Mouse (Mus musculus) kidney, postnatal 0 days (tissue): ENCODE measurements at regions not wholly inside any gene's neighbourhood (a gene's known extent, or its start where the extent isn't known, plus 50 kb on each side); places are given as distances from the start of the nearest gene placed in this dataset.
A peak's percentile ranks its signal among the peaks of the same experiment; 100 is the strongest.

Experiments used
- ATAC-seq: fragments of 200-750 bp; cut with Nextera tagmentation; replicated peaks from 2 replicates; pipeline ENCODE4 v1.8.0; 2017; ENCODE audit warnings: low read depth, moderate number of reproducible peaks, moderate TSS enrichment, moderate library complexity; ENCODE audit not compliant: low FRiP score
- DNase-seq: peaks from one replicate; pipeline ENCODE4 v3.0.0-alpha.2; 2016; ENCODE audit warnings: low spot score
- H3K27ac ChIP-seq: fragments of 300-500 bp; sonication (generic); 2 replicates; pipeline ENCODE4 v1.5.1; 2014; ENCODE audit warnings: mild to moderate bottlenecking
- H3K27me3 ChIP-seq: fragments of 300-500 bp; sonication (generic); 2 replicates; pipeline ENCODE4 v1.6.1; 2014; ENCODE audit warnings: low read length, mixed read lengths; ENCODE audit not compliant: insufficient read depth
- H3K36me3 ChIP-seq: fragments of 300-500 bp; sonication (generic); 2 replicates; pipeline ENCODE4 v1.6.1; 2014; ENCODE audit warnings: low read length, mixed read lengths; ENCODE audit not compliant: insufficient read depth
- H3K4me1 ChIP-seq: fragments of 300-500 bp; sonication (generic); replicated peaks from 2 replicates; pipeline ENCODE4 v1.6.1; 2014; ENCODE audit warnings: antibody characterized with exemption, low read length, mixed read lengths; ENCODE audit not compliant: insufficient read depth
- H3K4me2 ChIP-seq: fragments of 300-500 bp; sonication (generic); 2 replicates; pipeline ENCODE4 v1.6.1; 2014; ENCODE audit warnings: mild to moderate bottlenecking, low read length, moderate library complexity, mixed read lengths
- H3K4me3 ChIP-seq: fragments of 300-500 bp; sonication (generic); replicated peaks from 2 replicates; pipeline ENCODE4 v1.5.1; 2014; ENCODE audit warnings: low read depth, low read length
- H3K9ac ChIP-seq: fragments of 300-500 bp; sonication (generic); 2 replicates; pipeline ENCODE4 v1.6.1; 2014; ENCODE audit warnings: low read depth, low read length
- H3K9me3 ChIP-seq: fragments of 300-500 bp; sonication (generic); replicated peaks from 2 replicates; pipeline ENCODE4 v1.6.1; 2016; ENCODE audit warnings: low read length, inconsistent platforms, mixed read lengths
- CTCF ChIP-seq: IDR thresholded peaks from 2 replicates; pipeline ENCODE4 v1.5.1; 2016; ENCODE audit warnings: antibody characterized with exemption, low read depth, mild to moderate bottlenecking, moderate library complexity
- WGBS: fragments of 180-500 bp; shearing (Covaris S2); extraction: QIAGEN DNeasy Blood & Tissue Kit; methylation state at CpG from one replicate; pipeline ENCODE4 v1.1.7; 2014; 5-methylcytosine and 5-hydroxymethylcytosine counted together

DNA sequence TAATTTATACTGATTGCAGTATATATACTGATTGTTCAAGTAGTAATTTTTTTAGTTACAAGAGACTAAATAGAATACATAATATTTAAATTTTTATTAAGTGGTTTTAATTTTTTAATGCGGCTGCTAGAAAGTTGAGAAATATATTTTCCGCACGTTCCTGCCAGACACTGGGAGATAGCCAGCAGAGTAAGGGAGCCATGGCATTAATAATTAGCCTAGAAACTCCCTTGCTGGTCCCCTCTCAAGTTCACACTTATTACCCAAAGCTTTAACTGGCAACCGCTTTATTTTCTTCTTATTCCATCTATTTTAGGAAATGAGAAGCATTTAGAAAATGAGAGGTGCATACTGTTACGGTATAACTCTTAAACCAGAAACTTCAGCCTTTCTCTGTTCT, 78.0 kb upstream of the Oxgr1 start:
- Histone ChIP-seq H3K4me1 (no peaks in the 10 kb centered on the region), H3K9ac (no peak overlapping the region), H3K27ac (no peak overlapping the region), H3K9me3 (no peaks in the 10 kb centered on the region), H3K27me3 (no peaks in the 10 kb centered on the region), H3K4me2 (no peak overlapping the region), H3K36me3 (no peaks in the 10 kb centered on the region), H3K4me3 (no peak overlapping the region)
- DNase-seq (no peak), ATAC-seq (no peak)
- WGBS = 80% methylated on average over 5 of the region's 5 CpGs
- no peak for TF ChIP-seq CTCF

DNA sequence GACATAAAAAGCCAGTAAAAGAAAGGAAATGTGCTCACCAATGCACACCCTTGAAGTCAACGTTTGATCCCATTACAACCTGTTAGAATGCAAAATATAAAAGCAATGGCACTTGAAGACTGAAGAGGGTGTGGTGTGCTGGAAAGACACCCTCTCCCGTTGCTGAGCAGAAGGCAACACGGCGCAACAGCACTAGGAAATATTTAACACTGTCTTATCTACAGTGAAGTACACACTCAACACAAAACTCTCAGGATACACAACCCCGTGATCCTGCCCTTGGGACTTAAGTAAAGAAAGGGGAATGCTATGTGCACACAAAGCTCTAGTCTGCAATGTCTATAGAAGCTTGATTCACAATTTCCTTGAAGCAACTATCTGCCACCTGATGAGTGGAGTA, 83.1 kb upstream of the Oxgr1 start:
- no peaks in the 10 kb centered on the region for H3K4me1 ChIP-seq
- no peak overlapping the region for H3K4me2 ChIP-seq
- H3K27ac ChIP-seq = no peak overlapping the region
- no peak overlapping the region for H3K9ac ChIP-seq
- no peaks in the 10 kb centered on the region for H3K27me3 ChIP-seq
- 90% methylated on average over 5 of the region's 5 CpGs for WGBS
- TF ChIP-seq CTCF = no peak
- no peak overlapping the region for H3K4me3 ChIP-seq
- H3K36me3 ChIP-seq = no peaks in the 10 kb centered on the region
- DNase-seq (no peak), ATAC-seq (no peak)
- H3K9me3 ChIP-seq = no peaks in the 10 kb centered on the region

DNA sequence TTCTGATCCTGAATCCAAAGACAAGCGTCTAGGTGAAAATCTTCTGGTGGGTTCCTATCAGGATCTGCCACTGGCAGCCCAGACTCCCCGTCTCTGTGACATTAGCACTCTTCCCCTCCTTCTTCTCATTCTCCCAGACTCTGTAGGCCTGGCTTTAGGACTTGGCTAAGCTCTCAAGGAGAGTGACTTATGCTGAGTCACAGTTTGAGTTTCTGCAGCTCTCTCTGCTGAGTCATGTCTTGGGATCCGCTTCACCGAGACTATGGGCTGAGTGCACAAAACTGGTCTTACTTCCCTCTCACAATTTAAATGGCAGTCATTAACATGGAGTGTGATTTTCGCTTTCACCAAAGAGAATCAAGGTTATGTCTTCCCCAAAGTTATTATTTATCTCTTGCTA, 85.2 kb upstream of the Oxgr1 start:
- Histone ChIP-seq H3K9ac (no peak overlapping the region), H3K9me3 (no peaks in the 10 kb centered on the region), H3K27ac (no peak overlapping the region), H3K4me2 (no peak overlapping the region), H3K36me3 (no peaks in the 10 kb centered on the region), H3K4me3 (no peak overlapping the region), H3K27me3 (no peaks in the 10 kb centered on the region), H3K4me1 (no peaks in the 10 kb centered on the region)
- DNase-seq (no peak), ATAC-seq (no peak)
- TF ChIP-seq CTCF = no peak
- 73% methylated on average over 5 of the region's 5 CpGs for WGBS

DNA sequence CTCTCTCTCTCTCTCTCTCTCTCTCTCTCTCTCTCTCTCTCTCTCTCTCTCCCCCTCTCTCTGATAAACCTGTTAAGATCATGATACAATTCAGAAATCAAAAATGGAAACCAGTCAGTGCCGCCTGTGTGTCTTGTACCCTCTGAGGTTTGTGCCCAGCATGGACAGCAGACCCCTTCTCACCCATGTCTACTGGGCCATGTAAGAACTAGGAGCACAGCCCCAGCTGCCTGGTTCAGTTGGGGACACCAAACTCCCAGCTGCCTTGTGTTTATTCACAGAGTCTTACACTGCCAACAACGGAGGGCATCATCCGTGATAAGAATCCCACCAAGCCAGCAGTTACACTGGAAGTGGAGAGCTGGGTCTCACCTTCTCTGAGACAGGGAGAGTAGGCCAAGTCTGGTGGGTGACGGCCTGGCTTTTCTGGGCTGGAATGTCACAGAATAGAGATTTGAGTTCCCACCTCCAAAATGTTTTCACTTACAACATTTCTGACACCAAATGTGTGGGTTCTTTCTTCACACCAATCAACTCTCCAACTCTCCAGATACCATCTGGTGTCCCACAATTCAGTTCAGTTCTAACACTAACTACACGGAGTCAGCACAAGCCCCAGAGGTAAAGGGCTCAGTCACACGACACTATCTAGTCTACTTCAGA, 92.2 kb upstream of the Oxgr1 start:
- Histone ChIP-seq H3K9me3 (no peaks in the 10 kb centered on the region), H3K27me3 (no peaks in the 10 kb centered on the region), H3K4me2 (no peak overlapping the region), H3K9ac (no peak overlapping the region), H3K4me1 (no peaks in the 10 kb centered on the region), H3K27ac (no peak overlapping the region), H3K36me3 (no peaks in the 10 kb centered on the region), H3K4me3 (no peak overlapping the region)
- DNase-seq (no peak), ATAC-seq (no peak)
- 82% methylated on average over 6 of the region's 6 CpGs for WGBS
- TF ChIP-seq CTCF = no peak

DNA sequence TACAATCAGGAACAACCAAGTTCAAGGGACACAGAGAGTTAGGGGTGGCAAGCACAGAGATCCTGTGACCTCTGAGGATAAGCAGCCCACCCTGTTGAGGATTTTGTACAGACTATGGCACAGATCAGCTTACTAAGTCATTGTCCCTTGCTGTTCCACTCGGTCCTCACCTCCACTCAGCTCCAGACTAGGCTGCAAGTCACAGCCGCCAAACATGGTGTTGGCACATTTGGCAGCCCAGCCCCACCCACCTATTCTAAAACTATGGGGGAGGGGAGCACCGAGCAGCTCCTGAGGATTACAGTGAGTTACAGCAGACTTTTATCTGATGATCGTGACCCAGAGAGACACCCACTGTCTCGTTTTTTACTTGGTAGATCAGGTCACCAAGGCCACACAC, 93.0 kb upstream of the Oxgr1 start:
- DNase-seq = no peak
- WGBS = 41% methylated on average over 5 of the region's 5 CpGs
- ATAC-seq = no peak
- Histone ChIP-seq H3K4me3 (no peak overlapping the region), H3K9ac (no peak overlapping the region), H3K27ac (no peak overlapping the region), H3K9me3 (no peaks in the 10 kb centered on the region), H3K4me2 (no peak overlapping the region), H3K4me1 (no peaks in the 10 kb centered on the region), H3K27me3 (no peaks in the 10 kb centered on the region), H3K36me3 (no peaks in the 10 kb centered on the region)
- TF ChIP-seq CTCF = no peak

DNA sequence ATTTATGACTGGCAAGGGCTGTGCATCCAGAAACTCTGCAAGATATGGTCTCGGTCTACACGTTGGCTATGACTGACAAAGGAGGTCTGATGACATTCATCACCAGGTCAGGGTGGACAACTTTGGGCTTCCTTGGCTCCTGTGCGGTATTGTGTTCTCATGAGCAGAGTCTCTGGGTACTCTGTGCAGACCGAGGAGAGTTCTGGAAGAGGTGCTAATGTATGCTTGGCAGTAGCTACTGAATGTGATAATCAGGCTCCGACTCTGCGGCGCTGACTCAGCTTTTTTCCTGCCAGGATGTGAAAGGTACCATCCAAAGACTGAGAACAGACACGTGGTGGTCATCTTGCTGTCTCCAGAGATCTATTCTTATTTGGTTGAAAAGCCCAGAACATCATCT, 94.5 kb upstream of the Oxgr1 start:
- Histone ChIP-seq H3K27ac (no peak overlapping the region), H3K4me1 (no peaks in the 10 kb centered on the region), H3K36me3 (no peaks in the 10 kb centered on the region), H3K4me2 (no peak overlapping the region), H3K4me3 (no peak overlapping the region), H3K9me3 (no peaks in the 10 kb centered on the region), H3K9ac (no peak overlapping the region), H3K27me3 (no peaks in the 10 kb centered on the region)
- 93% methylated on average over 8 of the region's 8 CpGs for WGBS
- ATAC-seq (no peak), DNase-seq (no peak)
- TF ChIP-seq CTCF = no peak

DNA sequence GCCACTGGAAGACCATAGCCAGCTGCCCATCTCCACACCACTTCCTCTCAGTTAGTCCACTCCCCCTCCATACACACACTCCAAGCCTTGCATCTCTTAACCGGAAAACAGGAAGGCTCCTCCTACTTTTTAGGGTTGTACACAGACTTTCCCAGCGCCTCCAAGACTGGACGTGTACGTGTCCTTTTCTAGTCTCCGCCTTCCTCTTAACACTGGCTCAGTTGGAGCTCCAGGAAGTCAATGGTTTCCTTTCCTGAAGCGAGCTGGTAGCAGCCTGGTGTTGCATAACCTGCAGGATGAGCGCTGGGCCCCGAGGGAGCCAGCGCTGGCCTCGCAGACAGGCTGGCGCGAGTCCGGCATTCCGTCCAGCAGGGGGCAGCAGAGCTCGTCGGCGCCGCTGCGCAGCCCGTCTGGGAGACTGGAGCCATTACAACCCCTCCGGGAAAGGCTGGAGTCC, 95.5 kb upstream of the Oxgr1 start:
- WGBS = under 1% methylated on average over 21 of the region's 21 CpGs
- ATAC-seq = peak; percentile 93

More for the DNA sequence above, 95.5 kb upstream of the Oxgr1 start:
- H3K4me1 ChIP-seq = no peaks in the 10 kb centered on the region
- peak; percentile 100 for TF ChIP-seq CTCF
- no peak overlapping the region for H3K9ac ChIP-seq
- peak overlapping the region; percentile 67 for H3K27ac ChIP-seq
- H3K4me3 ChIP-seq = peak overlapping the region; percentile 6
- no peaks in the 10 kb centered on the region for H3K9me3 ChIP-seq
- peak; percentile 96 for DNase-seq
- no peaks in the 10 kb centered on the region for H3K36me3 ChIP-seq
- H3K4me2 ChIP-seq = peak overlapping the region; percentile 44
- H3K27me3 ChIP-seq = no peaks in the 10 kb centered on the region
